Mouse (Mus musculus) embryonic facial prominence, embryonic 14.5 days (tissue): ENCODE results near the gene Ckap2. TPM values are rescaled to one million over a fixed set of nuclear protein-coding genes. Genes with fewer than 3 reads are reported as not detected.

Experiments used
- ATAC-seq: fragments of 200-750 bp; cut with Nextera tagmentation; 2 replicates; pipeline ENCODE4 v1.8.0; 2017; ENCODE audit warnings: low read depth, moderate number of reproducible peaks, moderate TSS enrichment
- DNase-seq: peaks from one replicate; pipeline ENCODE4 v3.0.0-alpha.2; 2015; ENCODE audit warnings: low spot score
- H3K27ac ChIP-seq: fragments of 300-500 bp; sonication (generic); replicated peaks from 2 replicates; pipeline ENCODE4 v1.5.1; 2014; ENCODE audit warnings: low read depth, mild to moderate bottlenecking, low read length, moderate library complexity
- H3K27me3 ChIP-seq: fragments of 300-500 bp; sonication (generic); replicated peaks from 2 replicates; pipeline ENCODE4 v1.6.1; 2014; ENCODE audit warnings: low read length; ENCODE audit not compliant: control insufficient read depth, insufficient read depth
- H3K36me3 ChIP-seq: fragments of 300-500 bp; sonication (generic); 2 replicates; pipeline ENCODE4 v1.6.1; 2014; ENCODE audit warnings: low read length, mixed read lengths; ENCODE audit not compliant: control insufficient read depth, insufficient read depth
- H3K4me1 ChIP-seq: fragments of 300-500 bp; sonication (generic); 2 replicates; pipeline ENCODE4 v1.6.1; 2014; ENCODE audit warnings: antibody characterized with exemption, low read length; ENCODE audit not compliant: control insufficient read depth, insufficient read depth
- H3K4me2 ChIP-seq: fragments of 300-500 bp; sonication (generic); 2 replicates; pipeline ENCODE4 v1.6.1; 2014; ENCODE audit warnings: low read depth, mild to moderate bottlenecking, low read length, moderate library complexity, mixed read lengths
- H3K4me3 ChIP-seq: fragments of 300-500 bp; sonication (generic); 2 replicates; pipeline ENCODE4 v1.5.1; 2014; ENCODE audit warnings: low read depth, mild to moderate bottlenecking, low read length
- H3K9ac ChIP-seq: fragments of 300-500 bp; sonication (generic); 2 replicates; pipeline ENCODE4 v1.6.1; 2014; ENCODE audit warnings: low read depth, mild to moderate bottlenecking, low read length, moderate library complexity, mixed read lengths
- H3K9me3 ChIP-seq: fragments of 300-500 bp; sonication (generic); 2 replicates; pipeline ENCODE4 v1.6.1; 2016; ENCODE audit warnings: low read length; ENCODE audit not compliant: control insufficient read depth
- WGBS: fragments of 180-500 bp; shearing (Covaris S2); extraction: QIAGEN DNeasy Blood & Tissue Kit; methylation state at CpG from one replicate; pipeline ENCODE4 v1.1.7; 2014; 5-methylcytosine and 5-hydroxymethylcytosine counted together
- polyA plus RNA-seq: library from polyadenylated mRNA; unstranded; fragments of >200 nt; fragmentation: Nextera tagmentation; extraction: Ambion mirVana; gene quantifications from 2 replicates; pipeline ENCODE4 v1.2.1, GENCODE M21; 2014

Gene Ckap2
- polyA plus RNA-seq, 1 experiment from 2014 or later: 35.6 TPM

GRCm38 (mm10) chr8:22197914-22198313, 12.3 kb upstream of the Ckap2 start:
- no peaks in the 10 kb centered on the region for H3K27me3 ChIP-seq
- WGBS: 87% methylated on average over 6 of the region's 6 CpGs
- no peak overlapping the region for H3K4me2 ChIP-seq
- DNase-seq: no peak
- H3K27ac ChIP-seq: no peak overlapping the region
- H3K9ac ChIP-seq: no peak overlapping the region
- H3K4me1 ChIP-seq: peaks cover 6% of the 10 kb centered on the region; the same call in 1 of the 2 replicates
- peaks cover 30% of the 10 kb centered on the region for H3K36me3 ChIP-seq
- H3K9me3 ChIP-seq: no peaks in the 10 kb centered on the region
- no peak for ATAC-seq
- no peak overlapping the region for H3K4me3 ChIP-seq

GRCm38 (mm10) chr8:22193432-22194010, 7.9 kb upstream of the Ckap2 start:
- no peaks in the 10 kb centered on the region for H3K27me3 ChIP-seq
- H3K4me3 ChIP-seq: peak overlapping the region; percentile 87
- peak overlapping the region; percentile 97 for H3K9ac ChIP-seq
- H3K27ac ChIP-seq: peak overlapping the region; percentile 98
- no peaks in the 10 kb centered on the region for H3K36me3 ChIP-seq
- H3K4me2 ChIP-seq: peak overlapping the region; percentile 71
- ATAC-seq (peak; percentile 35; the same call in 1 of the 2 replicates), DNase-seq (peak; percentile 75)
- no peaks in the 10 kb centered on the region for H3K9me3 ChIP-seq
- H3K4me1 ChIP-seq: peaks cover 6% of the 10 kb centered on the region; the same call in 1 of the 2 replicates
- 11% methylated on average over 12 of the region's 12 CpGs for WGBS

GRCm38 (mm10) chr8:22192660-22193431, 7.2 kb upstream of the Ckap2 start, which contains the start of gene Vps36:
Vps36 (plus strand) TSS chr8:22192809.
- Histone ChIP-seq H3K4me1 (peaks cover 6% of the 10 kb centered on the region; the same call in 1 of the 2 replicates), H3K9me3 (no peaks in the 10 kb centered on the region), H3K4me2 (peak within 1 kb of the TSS; percentile 71), H3K36me3 (no peaks in the 10 kb centered on the region), H3K4me3 (peak within 1 kb of the TSS; percentile 87), H3K27ac (peak within 1 kb of the TSS; percentile 98), H3K27me3 (no peaks in the 10 kb centered on the region), H3K9ac (peak within 1 kb of the TSS; percentile 97)
- DNase-seq (peak; percentile 91), ATAC-seq (peak; percentile 95)
- WGBS: 1% methylated on average over 31 of the region's 73 CpGs

GRCm38 (mm10) chr8:22184884-22185283, 735 bp downstream of the Ckap2 start:
- Histone ChIP-seq H3K9me3 (no peaks in the 10 kb centered on the region), H3K27me3 (no peaks in the 10 kb centered on the region), H3K4me2 (peak overlapping the region; percentile 75), H3K36me3 (no peaks in the 10 kb centered on the region), H3K4me1 (peaks cover 11% of the 10 kb centered on the region; the same call in 1 of the 2 replicates), H3K9ac (peak overlapping the region; percentile 76), H3K4me3 (peak overlapping the region; percentile 85), H3K27ac (no peak overlapping the region)
- DNase-seq: peak; percentile 44
- ATAC-seq: peak; percentile 16; the same call in 1 of the 2 replicates
- WGBS: 1% methylated on average over 3 of the region's 3 CpGs

GRCm38 (mm10) chr8:22175966-22176365, 9.7 kb downstream of the Ckap2 start:
- Histone ChIP-seq H3K4me2 (no peak overlapping the region), H3K4me1 (no peaks in the 10 kb centered on the region), H3K36me3 (peaks cover 50% of the 10 kb centered on the region), H3K9ac (no peak overlapping the region), H3K27ac (no peak overlapping the region), H3K9me3 (0 out of 2 replicates have a peak, but pooled peaks cover 4% of the 10 kb centered on the region), H3K4me3 (no peak overlapping the region), H3K27me3 (no peaks in the 10 kb centered on the region)
- ATAC-seq (no peak), DNase-seq (no peak)
- WGBS: 93% methylated on average over 7 of the region's 7 CpGs

- H3K9ac ChIP-seq: no peak overlapping the region
These were observed 16.5 kb downstream of the Ckap2 start for GRCm38 (mm10) chr8:22169167-22169566.

GRCm38 (mm10) chr8:22166080-22166603, 19.5 kb downstream of the Ckap2 start, which contains the start of gene Nek3:
Nek3 (minus strand) TSS chr8:22166435.
- Histone ChIP-seq H3K4me1 (no peaks in the 10 kb centered on the region), H3K9ac (peak within 1 kb of the TSS; percentile 51), H3K27me3 (no peaks in the 10 kb centered on the region), H3K36me3 (peaks cover 28% of the 10 kb centered on the region), H3K4me3 (peak within 1 kb of the TSS; percentile 45), H3K27ac (peak within 1 kb of the TSS; percentile 35; the same call in 1 of the 2 replicates), H3K9me3 (no peaks in the 10 kb centered on the region), H3K4me2 (peak within 1 kb of the TSS; percentile 53)
- 0% methylated on average over 25 of the region's 43 CpGs for WGBS
- ATAC-seq (peak; percentile 99), DNase-seq (peak; percentile 96)

More at GRCm38 (mm10) chr8:22169167-22169566, 16.5 kb downstream of the Ckap2 start:
- no peaks in the 10 kb centered on the region for H3K27me3 ChIP-seq
- ATAC-seq (no peak), DNase-seq (no peak)
- H3K36me3 ChIP-seq: peaks cover 36% of the 10 kb centered on the region
- H3K4me3 ChIP-seq: no peak overlapping the region
- H3K27ac ChIP-seq: no peak overlapping the region
- no peak overlapping the region for H3K4me2 ChIP-seq
- WGBS: 86% methylated on average over 5 of the region's 5 CpGs
- H3K9me3 ChIP-seq: no peaks in the 10 kb centered on the region
- no peaks in the 10 kb centered on the region for H3K4me1 ChIP-seq

- peaks cover 26% of the 10 kb centered on the region for H3K36me3 ChIP-seq
- H3K9ac ChIP-seq: peak overlapping the region; percentile 51
- DNase-seq (no peak), ATAC-seq (peak; percentile 17)
- no peaks in the 10 kb centered on the region for H3K27me3 ChIP-seq
- peak overlapping the region; percentile 53 for H3K4me2 ChIP-seq
- no peaks in the 10 kb centered on the region for H3K4me1 ChIP-seq
- H3K27ac ChIP-seq: peak overlapping the region; percentile 35; the same call in 1 of the 2 replicates
- no peaks in the 10 kb centered on the region for H3K9me3 ChIP-seq
- H3K4me3 ChIP-seq: peak overlapping the region; percentile 45
- WGBS: 46% methylated on average over 10 of the region's 10 CpGs
These were observed 20.2 kb downstream of the Ckap2 start for GRCm38 (mm10) chr8:22165251-22166079.
